Mouse (Mus musculus) kidney, postnatal 0 days (tissue): ENCODE measurements around the gene Rtn4. TPM values are rescaled to one million over a fixed set of nuclear protein-coding genes. Genes with fewer than 3 reads are reported as not detected.

Experiments used
- ATAC-seq: fragments of 200-750 bp; cut with Nextera tagmentation; replicated peaks from 2 replicates; pipeline ENCODE4 v1.8.0; 2017; ENCODE audit warnings: low read depth, moderate number of reproducible peaks, moderate TSS enrichment, moderate library complexity; ENCODE audit not compliant: low FRiP score
- DNase-seq: peaks from one replicate; pipeline ENCODE4 v3.0.0-alpha.2; 2016; ENCODE audit warnings: low spot score
- H3K27ac ChIP-seq: fragments of 300-500 bp; sonication (generic); 2 replicates; pipeline ENCODE4 v1.5.1; 2014; ENCODE audit warnings: mild to moderate bottlenecking
- H3K27me3 ChIP-seq: fragments of 300-500 bp; sonication (generic); 2 replicates; pipeline ENCODE4 v1.6.1; 2014; ENCODE audit warnings: low read length, mixed read lengths; ENCODE audit not compliant: insufficient read depth
- H3K36me3 ChIP-seq: fragments of 300-500 bp; sonication (generic); 2 replicates; pipeline ENCODE4 v1.6.1; 2014; ENCODE audit warnings: low read length, mixed read lengths; ENCODE audit not compliant: insufficient read depth
- H3K4me1 ChIP-seq: fragments of 300-500 bp; sonication (generic); replicated peaks from 2 replicates; pipeline ENCODE4 v1.6.1; 2014; ENCODE audit warnings: antibody characterized with exemption, low read length, mixed read lengths; ENCODE audit not compliant: insufficient read depth
- H3K4me2 ChIP-seq: fragments of 300-500 bp; sonication (generic); 2 replicates; pipeline ENCODE4 v1.6.1; 2014; ENCODE audit warnings: mild to moderate bottlenecking, low read length, moderate library complexity, mixed read lengths
- H3K4me3 ChIP-seq: fragments of 300-500 bp; sonication (generic); replicated peaks from 2 replicates; pipeline ENCODE4 v1.5.1; 2014; ENCODE audit warnings: low read depth, low read length
- H3K9ac ChIP-seq: fragments of 300-500 bp; sonication (generic); 2 replicates; pipeline ENCODE4 v1.6.1; 2014; ENCODE audit warnings: low read depth, low read length
- H3K9me3 ChIP-seq: fragments of 300-500 bp; sonication (generic); replicated peaks from 2 replicates; pipeline ENCODE4 v1.6.1; 2016; ENCODE audit warnings: low read length, inconsistent platforms, mixed read lengths
- CTCF ChIP-seq: IDR thresholded peaks from 2 replicates; pipeline ENCODE4 v1.5.1; 2016; ENCODE audit warnings: antibody characterized with exemption, low read depth, mild to moderate bottlenecking, moderate library complexity
- WGBS: fragments of 180-500 bp; shearing (Covaris S2); extraction: QIAGEN DNeasy Blood & Tissue Kit; methylation state at CpG from one replicate; pipeline ENCODE4 v1.1.7; 2014; 5-methylcytosine and 5-hydroxymethylcytosine counted together
- polyA plus RNA-seq: library from polyadenylated mRNA; unstranded; fragments of >200 nt; fragmentation: Nextera tagmentation; extraction: Ambion mirVana; gene quantifications from 2 replicates; pipeline ENCODE4 v1.2.1, GENCODE M21; 2015

The Rtn4 gene
- polyA plus RNA-seq, 1 experiment from 2014 or later, result 75.0 TPM

DNA sequence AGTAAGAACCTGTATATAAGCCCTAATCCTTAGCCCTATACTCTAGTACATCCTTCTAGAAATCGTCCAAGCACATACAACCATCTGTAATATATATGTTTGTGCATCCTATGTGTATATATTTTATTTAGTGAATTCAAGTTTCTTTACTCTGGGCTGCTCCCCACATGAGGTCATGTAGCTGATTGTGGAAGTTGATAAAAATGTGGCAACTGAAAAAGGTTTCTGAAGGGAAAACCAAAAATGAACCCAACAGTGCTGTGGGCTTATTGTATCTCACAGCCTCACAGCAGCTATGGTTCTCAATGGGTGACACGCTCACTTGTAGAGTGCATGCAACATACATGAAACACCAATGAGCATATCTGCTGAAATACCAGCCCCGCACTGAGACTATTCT, 25.1 kb upstream of the Rtn4 start:
- DNase-seq, result no peak
- H3K4me2 ChIP-seq, result no peak overlapping the region
- WGBS, result 91% methylated on average over 3 of the region's 3 CpGs

DNA sequence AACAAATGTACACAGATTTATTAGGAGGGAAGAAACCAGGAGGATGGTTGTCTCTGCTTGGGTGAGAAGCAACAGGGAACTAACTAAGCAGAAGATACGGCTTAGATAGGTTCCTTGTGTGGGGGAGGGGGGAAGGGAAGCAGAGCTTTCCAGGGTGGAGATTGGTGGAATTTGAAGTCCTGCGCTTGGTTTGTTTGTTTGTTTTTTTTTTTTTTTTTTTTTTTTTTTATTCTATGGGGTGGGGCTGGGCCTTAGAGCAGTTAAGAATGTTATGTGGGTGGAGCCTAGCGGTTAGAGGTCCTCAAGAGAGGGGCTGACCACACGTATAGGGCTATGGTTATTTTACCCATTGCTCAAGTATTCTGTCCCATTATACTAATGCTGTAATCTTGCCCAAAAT, 23.0 kb upstream of the Rtn4 start:
- 77% methylated on average over 4 of the region's 4 CpGs for WGBS
- no peak overlapping the region for H3K27ac ChIP-seq

More for the DNA sequence above, 25.1 kb upstream of the Rtn4 start:
- Histone ChIP-seq H3K36me3 (no peaks in the 10 kb centered on the region), H3K9ac (no peak overlapping the region), H3K4me1 (no peaks in the 10 kb centered on the region), H3K27me3 (no peaks in the 10 kb centered on the region), H3K4me3 (no peak overlapping the region), H3K27ac (no peak overlapping the region), H3K9me3 (no peaks in the 10 kb centered on the region)
- ATAC-seq, result no peak
- TF ChIP-seq CTCF, result no peak

GRCm38 (mm10) chr11:29673359-29673758, 19.4 kb upstream of the Rtn4 start:
- no peak overlapping the region for H3K4me3 ChIP-seq
- no peak for TF ChIP-seq CTCF
- 80% methylated on average over 2 of the region's 2 CpGs for WGBS
- DNase-seq (no peak), ATAC-seq (no peak)
- H3K9me3 ChIP-seq, result no peaks in the 10 kb centered on the region
- no peak overlapping the region for H3K9ac ChIP-seq
- no peaks in the 10 kb centered on the region for H3K4me1 ChIP-seq
- no peak overlapping the region for H3K27ac ChIP-seq
- no peaks in the 10 kb centered on the region for H3K27me3 ChIP-seq
- H3K36me3 ChIP-seq, result no peaks in the 10 kb centered on the region
- no peak overlapping the region for H3K4me2 ChIP-seq

More for the DNA sequence above, 23.0 kb upstream of the Rtn4 start:
- Histone ChIP-seq H3K9me3 (no peaks in the 10 kb centered on the region), H3K36me3 (no peaks in the 10 kb centered on the region), H3K4me3 (no peak overlapping the region), H3K4me1 (no peaks in the 10 kb centered on the region), H3K27me3 (no peaks in the 10 kb centered on the region), H3K9ac (no peak overlapping the region), H3K4me2 (no peak overlapping the region)
- ATAC-seq (no peak), DNase-seq (no peak)
- no peak for TF ChIP-seq CTCF

DNA sequence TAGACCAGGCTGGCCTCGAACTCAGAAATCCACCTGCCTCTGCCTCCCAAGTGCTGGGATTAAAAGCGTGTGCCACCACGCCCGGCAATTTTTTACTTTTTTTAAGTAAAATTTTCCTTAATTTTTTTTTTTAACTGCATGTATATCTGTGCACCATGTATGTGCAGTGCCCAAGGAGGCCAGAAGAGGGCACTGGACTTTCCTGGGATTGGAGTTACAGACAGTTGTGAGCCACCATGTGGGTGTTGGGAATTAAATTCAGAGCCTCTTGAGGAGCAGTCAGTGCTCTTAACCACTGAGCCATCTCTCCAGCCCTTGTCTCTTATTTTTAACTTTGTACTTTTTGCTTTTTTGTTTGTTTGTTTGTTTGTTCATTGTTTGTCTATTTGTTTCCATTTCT, 16.0 kb upstream of the Rtn4 start:
- no peak overlapping the region for H3K27ac ChIP-seq
- H3K4me3 ChIP-seq, result no peak overlapping the region
- WGBS, result 88% methylated on average over 4 of the region's 4 CpGs
- H3K9me3 ChIP-seq, result no peaks in the 10 kb centered on the region
- no peak overlapping the region for H3K9ac ChIP-seq
- H3K36me3 ChIP-seq, result no peaks in the 10 kb centered on the region
- DNase-seq, result no peak
- 0 out of 2 replicates have a peak, but pooled peaks have one; percentile 16 for TF ChIP-seq CTCF
- no peaks in the 10 kb centered on the region for H3K27me3 ChIP-seq
- ATAC-seq, result no peak
- no peaks in the 10 kb centered on the region for H3K4me1 ChIP-seq
- H3K4me2 ChIP-seq, result no peak overlapping the region

DNA sequence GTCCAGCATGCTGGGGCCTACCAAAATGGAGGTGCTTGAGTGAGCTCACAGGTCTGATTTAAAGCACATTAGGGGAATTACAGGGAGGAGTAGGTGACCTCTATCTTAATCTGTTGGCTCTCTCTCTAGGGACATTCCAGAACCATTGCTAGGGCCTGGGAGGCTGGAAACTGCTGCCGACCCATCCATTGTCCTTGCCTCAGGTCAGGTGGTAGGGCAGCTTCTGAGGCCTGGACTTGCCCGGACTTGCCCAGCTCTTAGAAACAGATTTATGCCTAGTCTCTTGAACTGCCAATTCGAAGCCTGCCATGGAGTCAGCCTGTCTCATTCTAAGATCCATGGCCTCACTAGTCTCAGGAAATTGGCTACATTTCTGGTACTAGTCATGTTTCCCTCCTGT, 12.8 kb upstream of the Rtn4 start:
- Histone ChIP-seq H3K36me3 (no peaks in the 10 kb centered on the region), H3K9me3 (no peaks in the 10 kb centered on the region), H3K4me2 (no peak overlapping the region), H3K27ac (no peak overlapping the region), H3K27me3 (no peaks in the 10 kb centered on the region), H3K9ac (no peak overlapping the region), H3K4me1 (no peaks in the 10 kb centered on the region), H3K4me3 (no peak overlapping the region)
- TF ChIP-seq CTCF, result no peak
- WGBS, result 62% methylated on average over 3 of the region's 3 CpGs
- DNase-seq (no peak), ATAC-seq (no peak)

DNA sequence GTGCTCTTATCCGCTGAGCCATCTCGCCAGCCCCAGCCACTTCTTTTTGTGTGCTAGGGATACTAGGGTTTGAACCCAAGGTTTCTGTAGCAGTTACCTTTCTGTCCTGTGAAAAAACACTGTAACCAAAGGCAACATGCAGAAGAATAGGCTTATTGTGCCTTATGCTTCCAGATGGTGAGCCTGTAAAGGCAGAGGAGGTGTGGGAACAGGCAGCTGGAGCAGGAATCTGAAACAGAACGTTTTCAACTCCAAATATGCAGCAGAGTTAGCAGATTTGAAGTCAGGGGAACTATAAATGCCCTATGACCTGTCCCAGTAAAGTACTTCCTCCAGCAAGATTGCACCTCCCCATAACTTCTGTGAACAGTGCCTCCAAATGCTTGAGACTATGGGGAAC, 12.0 kb upstream of the Rtn4 start:
- 89% methylated on average over 3 of the region's 3 CpGs for WGBS
- no peak for ATAC-seq
- Histone ChIP-seq H3K4me2 (no peak overlapping the region), H3K9me3 (no peaks in the 10 kb centered on the region), H3K36me3 (no peaks in the 10 kb centered on the region), H3K9ac (no peak overlapping the region), H3K27me3 (no peaks in the 10 kb centered on the region), H3K27ac (no peak overlapping the region), H3K4me3 (no peak overlapping the region), H3K4me1 (no peaks in the 10 kb centered on the region)
- no peak for DNase-seq
- TF ChIP-seq CTCF, result no peak

DNA sequence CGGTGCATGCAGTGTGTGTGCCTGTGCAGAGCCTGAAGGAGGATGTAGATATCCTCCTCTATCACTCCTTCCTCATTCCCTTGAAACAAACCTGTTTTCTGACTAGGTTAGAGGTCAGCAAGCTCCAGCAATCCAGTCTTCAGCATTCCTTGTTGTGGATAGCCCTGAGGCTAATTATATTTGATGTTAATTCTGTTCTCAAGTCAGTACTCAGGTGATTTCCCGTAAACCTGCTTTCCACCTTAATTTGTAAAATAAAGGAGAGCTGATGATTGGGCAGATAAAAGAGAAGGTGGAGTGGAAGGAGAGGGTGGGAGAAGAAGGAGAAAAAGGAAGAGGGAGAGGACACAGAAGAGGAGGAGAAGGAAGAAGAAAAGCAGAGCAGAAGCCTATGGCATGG, 8.5 kb upstream of the Rtn4 start:
- Histone ChIP-seq H3K27ac (no peak overlapping the region), H3K4me3 (no peak overlapping the region), H3K27me3 (no peaks in the 10 kb centered on the region), H3K4me2 (no peak overlapping the region), H3K36me3 (no peaks in the 10 kb centered on the region), H3K9me3 (no peaks in the 10 kb centered on the region), H3K4me1 (no peaks in the 10 kb centered on the region), H3K9ac (no peak overlapping the region)
- no peak for TF ChIP-seq CTCF
- DNase-seq, result no peak
- no peak for ATAC-seq
- WGBS, result 72% methylated on average over 2 of the region's 2 CpGs
